Mouse (Mus musculus) heart, adult 2 months (tissue): ENCODE measurements around the gene Trpv4. TPM values are rescaled to one million over a fixed set of nuclear protein-coding genes. Genes with fewer than 3 reads are reported as not detected.

Experiments used
- DNase-seq, 2 experiments: peaks; one replicate each; pipeline ENCODE4 v3.0.0; 2021
- H3K27ac ChIP-seq: fragments of 200-600 bp; 2 replicates; pipeline ENCODE4 v1.8.1; 2022
- H3K27me3 ChIP-seq: fragments of 200-500 bp; 2 replicates; pipeline ENCODE4 v1.6.1; 2012; ENCODE audit warnings: mild to moderate bottlenecking, low read length, inconsistent platforms, mixed read lengths; ENCODE audit not compliant: control insufficient read depth, insufficient read depth
- H3K36me3 ChIP-seq: fragments of 200-500 bp; 2 replicates; pipeline ENCODE4 v1.6.1; 2012; ENCODE audit warnings: low read length, inconsistent platforms; ENCODE audit not compliant: control insufficient read depth, insufficient read depth
- H3K4me1 ChIP-seq: fragments of 200-500 bp; 2 replicates; pipeline ENCODE4 v1.6.1; 2011; ENCODE audit warnings: low read length; ENCODE audit not compliant: control insufficient read depth, insufficient read depth
- H3K4me3 ChIP-seq: fragments of 200-600 bp; 2 replicates; pipeline ENCODE4 v1.8.1; 2022
- H3K79me2 ChIP-seq: fragments of 200-500 bp; replicated peaks from 2 replicates; pipeline ENCODE4 v1.6.1; 2012; ENCODE audit warnings: mild to moderate bottlenecking, inconsistent platforms, low read length, moderate library complexity, mixed read lengths; ENCODE audit not compliant: control insufficient read depth, insufficient read depth
- H3K9ac ChIP-seq: fragments of 200-500 bp; 2 replicates; pipeline ENCODE4 v1.6.1; 2012; ENCODE audit warnings: low read depth, mild to moderate bottlenecking, control low read depth, inconsistent platforms, low read length, mixed read lengths
- CTCF ChIP-seq: fragments of 200-600 bp; IDR thresholded peaks from 2 replicates; pipeline ENCODE4 v1.8.1; 2022; ENCODE audit warnings: antibody characterized with exemption, mild to moderate bottlenecking, moderate library complexity
- EP300 ChIP-seq: fragments of 200-500 bp; IDR thresholded peaks from 2 replicates; pipeline ENCODE4 v1.6.1; 2011; ENCODE audit warnings: low read depth, low read length, control low read depth; ENCODE audit not compliant: insufficient read depth
- POLR2A ChIP-seq: fragments of 200-500 bp; IDR thresholded peaks from 2 replicates; pipeline ENCODE4 v1.6.1; 2011; ENCODE audit warnings: mild to moderate bottlenecking, low read depth, low read length, control low read depth; ENCODE audit not compliant: insufficient read depth
- WGBS: fragments of 180-500 bp; shearing (Covaris S2); methylation state at CpG from one replicate; pipeline ENCODE4 v1.1.7; 2018; 5-methylcytosine and 5-hydroxymethylcytosine counted together
- intact Hi-C: fragments of 180-260 bp; cut with DNase I; formaldehyde crosslinking; loops from one replicate; pipeline ENCODE4 v1.15.1; 2025
- long read RNA-seq: library from polyadenylated mRNA; stranded (forward); transcript quantifications from one replicate; pipeline ENCODE4 v2.0.0, GENCODE M21; 2021
- polyA plus RNA-seq: library from polyadenylated mRNA; depleted of rRNA; stranded (reverse); fragments of >200 nt; gene quantifications from 2 replicates; pipeline ENCODE4 v1.2.3, GENCODE M21; 2012; rRNA removed
- total RNA-seq, 2 experiments: library from RNA; stranded (reverse); gene quantifications; 2 replicates each; pipeline ENCODE4 v1.2.3; 2021

Gene Trpv4
- total RNA-seq (1 to 10 TPM; 3.6 to 5.1 TPM), polyA plus RNA-seq (4.6 and 7.5 TPM in 2 replicates)
- long read RNA-seq, transcript Trpv4-201 (16 exons, 3,228 nt), result major isoform, 5 of 11 reads
- long read RNA-seq, partial matches to known transcripts, result 1 of 11 reads
- long read RNA-seq, other reads (novel, unspliced or antisense), result 3 of 11 reads

DNA sequence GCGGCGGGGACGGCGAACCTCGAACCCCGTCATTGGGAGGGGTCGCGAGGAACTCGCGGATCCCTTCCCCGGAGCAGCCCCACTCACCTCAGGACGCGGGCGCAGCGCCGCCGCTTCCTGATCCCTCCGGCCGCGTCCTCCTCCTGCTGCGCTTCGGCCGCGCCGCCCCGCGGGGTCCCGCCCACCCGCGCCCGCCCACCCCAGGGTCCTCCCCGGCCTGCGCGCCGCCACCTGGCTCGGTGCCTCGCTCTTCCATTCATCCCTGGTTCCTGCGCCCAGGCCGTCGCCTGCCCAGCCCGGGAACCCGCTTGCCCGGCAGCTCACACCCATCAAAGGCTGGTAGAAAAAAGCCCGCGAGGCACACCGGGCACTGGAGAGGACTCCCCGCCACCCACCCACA, at the start of gene Trpv4:
Trpv4 (minus strand) TSS at position 167 of the 400 bp plus-strand sequence.
- H3K27ac ChIP-seq, result peak within 1 kb of the TSS; percentile 57
- no peaks in the 10 kb centered on the region for H3K36me3 ChIP-seq
- peak within 1 kb of the TSS; percentile 51 for H3K4me3 ChIP-seq
- no peaks in the 10 kb centered on the region for H3K79me2 ChIP-seq
- DNase-seq, result peak; percentile 53 to 64
- peaks cover 11% of the 10 kb centered on the region for H3K4me1 ChIP-seq
- TF ChIP-seq POLR2A (0 out of 2 replicates have a peak, but pooled peaks have one; percentile 32), CTCF (no peak), EP300 (no peak)
- no peaks in the 10 kb centered on the region; the same call in 1 of the 2 replicates for H3K27me3 ChIP-seq
- intact Hi-C loops, result no loop called here
- 2% methylated on average over 46 of the region's 47 CpGs for WGBS
- peak within 1 kb of the TSS; percentile 68 for H3K9ac ChIP-seq

DNA sequence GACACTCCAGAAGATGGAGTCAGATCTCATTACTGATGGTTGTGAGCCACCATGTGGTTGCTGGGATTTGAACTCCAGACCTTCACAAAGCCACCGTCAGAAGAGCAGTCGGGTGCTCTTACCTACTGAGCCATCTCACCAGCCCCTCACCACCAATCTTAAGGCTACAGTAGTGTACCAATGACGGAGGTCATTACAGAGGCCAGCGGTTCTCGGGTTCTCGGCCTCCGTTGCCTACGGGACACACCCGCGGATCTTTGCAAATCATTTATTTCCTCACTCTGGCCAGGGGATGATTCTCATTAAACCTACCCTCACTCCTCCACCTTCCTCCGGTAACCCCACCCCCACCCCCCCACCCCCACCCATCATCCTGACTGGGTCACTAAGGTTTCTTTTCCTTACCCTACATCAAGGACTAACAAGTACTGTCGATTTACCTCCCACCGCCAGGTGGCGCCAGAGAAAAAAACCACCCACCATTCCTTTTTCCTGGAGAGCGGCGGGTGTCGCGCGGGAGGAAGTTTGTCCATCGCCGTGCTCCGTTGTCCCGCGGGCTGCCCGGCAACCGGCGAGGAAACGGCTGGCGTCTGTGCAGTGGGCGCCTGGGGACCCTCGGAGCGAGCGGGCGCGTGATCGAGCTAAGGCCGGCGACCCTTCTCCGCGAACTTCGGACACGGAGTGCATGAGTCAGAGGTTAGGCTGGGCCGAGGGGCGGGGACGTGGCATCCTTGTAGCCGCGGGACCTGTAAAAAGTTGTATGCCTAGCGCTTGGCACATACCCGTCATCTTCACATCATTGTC, 49.2 kb upstream of the Trpv4 start, which contains the start of gene Tchp:
Tchp (plus strand) TSS at position 496 of the 804 bp plus-strand sequence.
- intact Hi-C loops, result loop anchor here (2.0 to 5.0 kb wide), 2 partner anchors 33 to 100 kb away; no protein-coding TSS in a partner anchor
- peak; percentile 43; the same call in 1 of the 2 replicates for TF ChIP-seq POLR2A
- TF ChIP-seq EP300, result peak; percentile 79
- peak; percentile 79 for TF ChIP-seq CTCF
- H3K36me3 ChIP-seq, result no peaks in the 10 kb centered on the region
- H3K4me3 ChIP-seq, result peak within 1 kb of the TSS; percentile 92
- H3K27me3 ChIP-seq, result no peaks in the 10 kb centered on the region
- peak within 1 kb of the TSS; percentile 75 for H3K27ac ChIP-seq
- peak; percentile 93 to 96 for DNase-seq
- 4% methylated on average over 49 of the region's 49 CpGs for WGBS
- H3K9ac ChIP-seq, result peak within 1 kb of the TSS; percentile 85
- peaks cover 2% of the 10 kb centered on the region for H3K4me1 ChIP-seq
- H3K79me2 ChIP-seq, result no peaks in the 10 kb centered on the region

DNA sequence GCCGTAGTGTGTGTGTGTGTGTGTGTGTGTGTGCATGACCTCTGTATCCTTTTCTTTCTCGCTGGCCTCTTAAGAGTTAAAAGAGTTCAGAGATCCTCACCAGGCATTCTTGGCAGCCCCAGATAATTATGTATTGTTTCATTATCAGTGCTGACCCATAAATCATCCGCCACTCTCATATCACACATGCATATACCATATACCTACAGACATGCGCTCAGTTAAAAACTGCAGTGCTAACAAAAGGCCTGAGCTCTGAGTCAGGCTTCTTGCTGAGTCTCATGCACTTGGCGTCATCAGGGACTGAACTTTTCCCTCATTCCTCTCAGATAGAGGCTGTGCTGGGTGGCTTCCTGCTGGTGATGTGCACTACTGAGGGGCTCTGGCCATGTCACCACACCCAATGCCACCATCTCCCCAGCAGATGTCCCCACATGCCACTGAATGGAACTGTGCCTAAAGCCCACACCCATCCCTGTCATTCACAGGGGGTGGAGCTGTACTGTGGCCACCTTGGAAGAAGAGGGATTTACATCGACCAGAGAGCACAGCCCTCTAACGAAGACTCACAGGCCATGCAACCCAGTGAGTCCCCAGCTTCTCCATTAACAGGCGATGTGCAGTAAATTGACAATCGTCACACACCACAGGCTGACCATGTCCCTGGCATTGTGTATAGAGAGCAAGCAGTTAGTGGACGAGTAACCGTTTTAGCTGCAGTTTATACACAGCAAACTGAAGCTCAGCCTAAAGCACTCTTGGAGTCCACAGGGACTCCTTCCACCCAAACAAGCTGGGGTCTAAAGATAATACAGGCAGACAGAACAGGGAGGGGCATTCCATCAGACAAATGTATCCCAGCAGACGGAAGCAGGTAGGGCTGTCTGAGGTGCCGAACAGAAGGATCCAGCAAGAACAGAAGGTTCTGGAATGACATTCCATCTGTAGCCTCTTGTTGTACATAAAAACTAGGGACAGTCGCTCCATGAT, 44.5 kb upstream of the Trpv4 start:
- Histone ChIP-seq H3K27ac (no peak overlapping the region), H3K79me2 (no peaks in the 10 kb centered on the region), H3K36me3 (no peaks in the 10 kb centered on the region), H3K4me1 (no peaks in the 10 kb centered on the region), H3K9ac (no peak overlapping the region), H3K4me3 (no peak overlapping the region), H3K27me3 (no peaks in the 10 kb centered on the region)
- peak; percentile 57 for TF ChIP-seq CTCF
- TF ChIP-seq POLR2A, result no peak
- TF ChIP-seq EP300, result 0 out of 2 replicates have a peak, but pooled peaks have one; percentile 59
- 53% methylated on average over 14 of the region's 14 CpGs for WGBS
- intact Hi-C loops, result no loop called here
- no peak for DNase-seq

DNA sequence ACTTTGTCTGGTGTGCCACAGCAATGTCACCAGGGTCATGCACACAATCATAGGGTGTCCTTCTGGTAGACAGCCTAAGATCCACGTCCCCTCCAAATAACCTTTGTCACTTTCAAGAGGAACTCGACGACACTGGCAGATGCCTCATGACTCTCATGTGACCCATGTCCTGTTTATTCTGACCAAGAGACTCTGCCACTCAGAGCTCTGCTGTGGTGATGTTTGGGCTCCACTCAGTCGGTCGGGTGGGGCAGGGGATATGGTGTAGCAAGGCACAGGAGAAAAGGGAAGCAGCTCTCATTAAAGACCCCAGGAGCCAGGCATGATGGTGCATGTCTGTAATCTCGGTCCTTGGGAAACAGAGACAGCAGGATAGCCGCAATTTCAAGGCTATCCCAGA, 40.8 kb upstream of the Trpv4 start:
- peak in 1 of 2 experiments; percentile 54 for DNase-seq
- WGBS, result 37% methylated on average over 7 of the region's 7 CpGs
- no peak for TF ChIP-seq POLR2A
- no peak for TF ChIP-seq EP300
- no peak for TF ChIP-seq CTCF

DNA sequence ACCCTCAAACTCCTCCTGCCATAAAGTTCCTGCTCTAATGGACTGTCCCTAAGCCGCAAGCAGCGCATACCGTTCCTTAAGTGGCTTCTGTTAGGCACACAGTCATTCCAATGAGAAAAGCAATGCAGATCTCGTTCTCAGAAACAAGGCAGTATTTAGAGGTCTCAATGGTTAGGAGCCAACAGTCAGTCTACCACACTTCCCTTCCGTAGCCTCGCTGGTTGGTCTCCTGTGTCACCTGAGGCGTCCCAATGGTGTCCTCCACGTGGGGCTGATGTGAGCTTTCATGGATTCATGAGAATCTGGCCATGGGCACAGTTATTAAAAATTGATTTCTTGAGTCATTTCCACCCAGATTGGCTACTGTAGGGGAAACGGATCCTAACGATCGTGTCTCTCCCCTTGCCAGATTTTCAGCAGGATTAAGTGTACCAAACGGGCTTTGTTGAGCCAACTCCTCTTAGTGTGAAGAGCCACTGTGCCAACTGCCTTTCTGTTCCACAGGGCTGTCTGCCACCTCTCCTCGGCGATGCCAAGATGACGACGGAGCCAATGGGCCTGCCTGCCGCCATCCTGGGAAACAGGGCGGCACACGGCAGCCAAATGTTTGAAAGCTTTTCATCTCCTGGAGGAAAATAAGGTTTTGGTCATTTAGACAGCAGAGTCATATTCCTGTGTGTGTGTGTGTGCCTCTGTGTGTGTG, 40.0 kb upstream of the Trpv4 start:
- TF ChIP-seq EP300, result no peak
- TF ChIP-seq POLR2A, result no peak
- Histone ChIP-seq H3K4me1 (no peaks in the 10 kb centered on the region), H3K27me3 (no peaks in the 10 kb centered on the region), H3K4me3 (no peak overlapping the region), H3K9ac (no peak overlapping the region), H3K36me3 (no peaks in the 10 kb centered on the region), H3K27ac (no peak overlapping the region), H3K79me2 (no peaks in the 10 kb centered on the region)
- DNase-seq, result peak; percentile 56 to 67
- WGBS, result 61% methylated on average over 19 of the region's 19 CpGs
- intact Hi-C loops, result no loop called here

More for the DNA sequence above, 40.8 kb upstream of the Trpv4 start:
- intact Hi-C loops, result no loop called here
- Histone ChIP-seq H3K79me2 (no peaks in the 10 kb centered on the region), H3K9ac (no peak overlapping the region), H3K36me3 (no peaks in the 10 kb centered on the region), H3K27me3 (no peaks in the 10 kb centered on the region), H3K4me3 (no peak overlapping the region), H3K27ac (no peak overlapping the region), H3K4me1 (no peaks in the 10 kb centered on the region)
